Mouse (Mus musculus) C2C12 (cell line): ENCODE measurements around the gene Gm20388.

ENCODE experiments used
- CTCF ChIP-seq: IDR thresholded peaks from one replicate; pipeline ENCODE4 v1.5.1; 2011; ENCODE audit not compliant: control insufficient read depth, insufficient read depth, insufficient read length
- FOSL1 ChIP-seq: IDR thresholded peaks from one replicate; pipeline ENCODE4 v1.8.0; 2011; ENCODE audit warnings: mild to moderate bottlenecking, low read length; ENCODE audit not compliant: poor library complexity, insufficient read depth, severe bottlenecking
- MAX ChIP-seq: IDR thresholded peaks from one replicate; pipeline ENCODE4 v1.6.1; 2011; ENCODE audit warnings: mild to moderate bottlenecking, control low read depth
- MYOD1 ChIP-seq: IDR thresholded peaks from one replicate; pipeline ENCODE4 v1.6.1; 2011; ENCODE audit warnings: low read depth; ENCODE audit not compliant: control insufficient read depth, insufficient read length
- MYOG ChIP-seq: IDR thresholded peaks from one replicate; pipeline ENCODE4 v1.6.1; 2011; ENCODE audit not compliant: control insufficient read depth, insufficient read length; ENCODE audit errors: extremely low read depth

DNA sequence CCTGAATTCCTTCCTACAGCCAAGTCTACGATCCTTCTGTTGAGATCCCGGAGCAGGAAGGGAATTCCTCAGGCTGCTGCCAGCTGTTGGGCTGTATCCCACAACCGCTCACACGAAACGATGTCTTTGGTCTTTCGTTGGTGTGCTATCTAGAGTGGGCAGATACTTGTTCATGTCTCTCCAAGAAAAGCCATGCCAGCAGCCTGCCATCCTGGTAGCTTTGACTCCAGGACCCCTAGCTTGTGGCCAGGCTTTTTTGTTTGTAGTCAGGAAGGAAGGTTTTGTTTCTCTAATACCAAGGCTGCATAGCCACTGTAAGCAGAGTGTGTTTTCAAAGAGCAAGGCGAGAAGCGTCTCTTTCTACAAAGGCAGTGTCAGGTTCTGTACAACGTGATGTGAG is 193.3 kb downstream of the Gm20388 start:
- no peak for TF ChIP-seq CTCF
- no peak for TF ChIP-seq MYOG
- TF ChIP-seq FOSL1: no peak
- no peak for TF ChIP-seq MAX
- no peak for TF ChIP-seq MYOD1
